Mouse (Mus musculus): ENCODE measurements around the gene Stag1. TPM values are rescaled to one million over a fixed set of nuclear protein-coding genes. Genes with fewer than 3 reads are reported as not detected.
A peak's percentile ranks its signal among the peaks of the same experiment; 100 is the strongest.

Gene Stag1
- polyA plus RNA-seq, 1 experiment from 2014 or later: 36.4 TPM

DNA sequence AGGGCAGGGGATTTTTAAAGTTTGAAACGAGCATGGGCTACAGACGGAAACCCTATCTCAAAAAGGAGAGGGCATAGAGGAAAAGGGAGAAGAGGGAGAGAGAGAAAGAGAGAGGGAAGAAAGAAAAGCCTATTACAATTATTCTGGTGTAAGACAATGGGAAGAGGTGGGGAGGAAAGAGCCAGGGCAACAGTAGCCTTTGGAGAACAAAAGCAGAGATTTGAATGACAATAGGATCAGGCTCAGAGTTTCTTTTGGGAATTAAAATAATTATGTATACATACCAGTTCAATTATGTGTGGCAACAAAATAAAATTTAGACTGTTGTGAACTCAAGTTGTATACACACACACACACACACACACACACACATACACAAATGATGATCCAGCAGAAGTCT lies 43.2 kb downstream of the Stag1 start:
- Histone ChIP-seq H3K4me2 (ENCODE audit: low read length) (peak overlapping the region; percentile 50; the same call in 1 of the 2 replicates), H3K27me3 (replicated peaks; ENCODE audit: control insufficient read depth, insufficient read depth, low read length) (no peaks in the 10 kb centered on the region), H3K9me3 (replicated peaks; ENCODE audit: control insufficient read depth, low read length) (no peaks in the 10 kb centered on the region), H3K9ac (ENCODE audit: low read length) (0 out of 2 replicates have a peak overlapping the region, but pooled peaks have one; percentile 17), H3K4me3 (ENCODE audit: low read depth, low read length) (no peak overlapping the region), H3K36me3 (ENCODE audit: control insufficient read depth, insufficient read depth, low read length) (no peaks in the 10 kb centered on the region), H3K4me1 (ENCODE audit: control insufficient read depth, insufficient read depth, low read length) (peaks cover 23% of the 10 kb centered on the region), H3K27ac (ENCODE audit: low read depth, low read length) (no peak overlapping the region)
- 46% methylated on average over 2 of the region's 2 CpGs for WGBS
- DNase-seq (ENCODE audit: low spot score): no peak
- ATAC-seq: no peak

DNA sequence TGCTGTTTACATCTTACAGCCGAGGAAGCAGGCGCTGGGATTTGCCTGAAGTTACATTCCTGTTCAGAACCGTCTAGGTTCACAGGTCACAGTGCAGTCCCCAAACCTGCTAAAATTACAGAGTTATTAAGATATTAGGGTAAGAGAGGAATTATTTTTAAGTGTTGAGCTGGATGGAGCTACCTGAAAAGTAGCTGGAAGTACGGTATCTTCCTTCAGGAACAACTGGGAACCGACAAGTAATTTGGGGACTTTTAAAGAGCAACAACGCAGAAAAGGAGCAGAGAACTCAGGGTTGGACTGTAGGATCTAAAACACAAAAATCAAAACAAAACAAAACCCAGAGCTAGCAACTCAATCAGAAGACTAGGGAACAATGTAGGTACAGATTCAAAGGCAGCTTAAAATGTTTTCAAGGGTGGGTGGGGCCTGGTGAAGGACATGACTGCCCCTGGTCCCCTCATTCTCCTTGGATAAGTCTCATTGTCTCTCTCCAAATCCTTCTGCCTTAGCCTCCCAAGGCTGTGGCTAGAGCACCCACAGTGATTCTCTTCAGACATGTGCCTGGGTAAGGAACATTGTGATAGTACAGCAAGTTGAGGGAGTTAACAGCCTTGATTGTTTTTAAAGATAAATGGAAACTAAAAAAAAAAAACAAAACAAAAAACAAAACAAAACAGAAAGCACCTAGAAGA lies 43.9 kb downstream of the Stag1 start:
- H3K9ac ChIP-seq (ENCODE audit: low read length): peak overlapping the region; percentile 70; the same call in 1 of the 2 replicates
- 20% methylated on average over 6 of the region's 6 CpGs for WGBS
- ATAC-seq (no peak), DNase-seq (ENCODE audit: low spot score) (no peak)
- no peaks in the 10 kb centered on the region for H3K36me3 ChIP-seq (ENCODE audit: control insufficient read depth, insufficient read depth, low read length)
- peak overlapping the region; percentile 50 for H3K4me2 ChIP-seq (ENCODE audit: low read length)
- peak overlapping the region; percentile 66; the same call in 1 of the 2 replicates for H3K4me3 ChIP-seq (ENCODE audit: low read depth, low read length)
- no peaks in the 10 kb centered on the region for H3K9me3 ChIP-seq (replicated peaks; ENCODE audit: control insufficient read depth, low read length)
- peaks cover 23% of the 10 kb centered on the region for H3K4me1 ChIP-seq (ENCODE audit: control insufficient read depth, insufficient read depth, low read length)
- peak overlapping the region; percentile 99 for H3K27ac ChIP-seq (ENCODE audit: low read depth, low read length)
- H3K27me3 ChIP-seq (replicated peaks; ENCODE audit: control insufficient read depth, insufficient read depth, low read length): no peaks in the 10 kb centered on the region

DNA sequence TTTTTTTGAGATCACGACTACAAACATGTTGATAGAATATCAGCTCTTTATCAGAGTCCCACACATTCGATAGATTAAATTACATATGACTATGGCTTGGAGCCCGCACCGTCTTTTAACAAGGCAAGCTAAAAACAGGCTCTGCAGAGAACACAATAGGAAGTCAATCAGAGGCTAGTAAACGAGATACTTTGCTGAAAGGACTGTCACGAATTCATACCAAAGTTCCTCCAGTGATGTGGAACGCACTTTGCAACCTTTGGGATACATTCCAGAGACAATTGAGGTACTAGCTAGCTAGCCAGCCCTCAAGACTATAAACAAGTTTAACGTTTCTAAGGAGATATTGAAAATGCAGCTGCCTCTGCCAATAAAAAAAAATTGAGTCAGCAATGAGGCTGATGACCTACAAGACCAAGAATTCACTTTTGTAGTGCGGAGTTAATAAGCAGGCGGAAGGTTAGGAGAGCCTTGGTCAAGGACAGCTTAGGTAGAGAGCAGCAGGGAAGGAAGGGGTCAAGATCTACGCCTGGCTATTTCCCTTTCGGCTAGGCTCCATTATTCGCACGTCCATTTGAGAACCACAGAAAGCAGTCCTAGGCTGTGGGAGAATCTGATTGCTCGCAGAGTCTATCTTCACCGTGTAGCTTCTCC lies 44.7 kb downstream of the Stag1 start:
- Histone ChIP-seq H3K4me3 (ENCODE audit: low read depth, low read length) (peak overlapping the region; percentile 66), H3K4me2 (ENCODE audit: low read length) (peak overlapping the region; percentile 50), H3K27ac (ENCODE audit: low read depth, low read length) (peak overlapping the region; percentile 99), H3K36me3 (ENCODE audit: control insufficient read depth, insufficient read depth, low read length) (no peaks in the 10 kb centered on the region), H3K9me3 (replicated peaks; ENCODE audit: control insufficient read depth, low read length) (no peaks in the 10 kb centered on the region), H3K9ac (ENCODE audit: low read length) (peak overlapping the region; percentile 70), H3K27me3 (replicated peaks; ENCODE audit: control insufficient read depth, insufficient read depth, low read length) (no peaks in the 10 kb centered on the region), H3K4me1 (ENCODE audit: control insufficient read depth, insufficient read depth, low read length) (peaks cover 23% of the 10 kb centered on the region)
- ATAC-seq (no peak), DNase-seq (ENCODE audit: low spot score) (no peak)
- 2% methylated on average over 16 of the region's 16 CpGs for WGBS

DNA sequence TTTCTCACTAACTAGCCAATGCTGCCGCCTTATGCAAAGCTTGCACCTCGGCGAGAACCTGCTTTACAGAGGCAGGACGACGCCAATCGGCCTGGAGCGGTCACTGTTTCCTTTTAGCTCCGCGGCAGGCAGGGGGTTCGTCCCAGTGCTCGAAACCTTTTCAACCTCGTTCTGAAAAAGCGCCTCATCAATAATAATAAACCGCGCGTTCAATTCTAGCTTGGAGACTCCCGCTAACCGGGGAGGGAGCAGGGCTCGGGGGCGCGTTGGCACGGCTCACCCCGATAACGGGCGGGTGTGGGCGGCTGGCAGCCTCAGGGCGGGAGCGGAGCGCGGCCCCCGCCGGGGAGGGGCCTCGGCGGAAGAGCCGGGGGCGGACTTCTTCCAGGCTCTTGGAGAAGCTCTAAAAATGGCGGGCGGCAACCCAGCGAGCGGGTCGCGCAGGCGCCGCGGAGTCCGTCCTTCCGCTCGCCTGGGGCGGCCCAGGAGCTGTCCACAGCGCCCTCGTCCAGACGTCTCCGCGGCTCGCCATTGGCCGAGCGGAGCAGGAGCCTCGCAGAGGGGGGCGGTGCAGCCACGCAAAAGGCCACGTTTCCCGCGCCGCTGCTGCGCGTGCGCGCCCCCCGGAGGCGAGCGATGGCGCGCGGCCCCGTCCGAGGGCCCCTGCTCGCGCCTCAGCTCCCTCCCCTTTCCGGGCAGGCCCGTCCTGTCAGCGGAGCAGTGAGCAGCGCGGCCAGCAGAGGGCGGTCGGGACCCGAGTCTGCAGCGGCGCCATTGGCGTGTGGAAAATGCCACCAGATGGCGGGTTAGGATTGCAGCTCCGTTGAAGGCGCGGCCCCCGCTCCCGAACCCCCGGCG lies 45.5 kb downstream of the Stag1 start:
- under 1% methylated on average over 77 of the region's 97 CpGs for WGBS

DNA sequence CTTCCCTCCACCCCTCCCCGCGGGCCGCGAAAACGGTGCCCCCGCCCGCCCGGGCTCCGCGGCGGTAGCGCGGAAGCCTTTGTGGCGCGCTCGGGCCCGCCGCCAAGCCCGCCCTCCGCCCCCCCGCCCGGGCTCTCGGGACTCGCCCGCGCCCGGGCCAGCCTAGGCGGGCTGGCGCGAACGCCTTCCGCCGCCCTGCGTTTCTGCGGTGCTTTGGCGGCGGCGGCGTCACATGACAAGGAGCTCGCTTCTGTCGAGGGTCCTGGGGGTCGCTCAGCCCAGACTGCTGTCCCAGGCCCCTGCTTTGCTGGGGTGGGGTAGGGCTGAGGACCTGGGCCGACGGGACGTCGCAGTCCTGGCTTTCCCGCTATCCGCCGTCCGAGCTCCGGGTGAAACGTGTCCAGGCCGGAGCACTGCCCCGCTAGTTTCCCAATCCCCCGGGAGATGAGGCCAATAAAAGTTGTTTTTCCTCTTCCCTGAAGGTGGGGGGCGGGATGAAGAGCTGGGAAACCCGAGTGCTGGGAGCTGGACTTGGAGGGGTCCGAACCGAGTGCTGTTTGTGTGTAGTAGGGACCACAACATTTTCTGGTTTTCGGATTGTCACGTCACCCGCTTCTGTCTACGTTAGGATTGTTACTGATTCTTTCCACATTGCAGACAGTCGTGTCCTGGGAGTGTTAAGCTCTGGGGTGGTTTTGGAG lies 46.6 kb downstream of the Stag1 start:
- Histone ChIP-seq H3K4me2 (ENCODE audit: low read length) (peak overlapping the region; percentile 65), H3K9me3 (replicated peaks; ENCODE audit: control insufficient read depth, low read length) (no peaks in the 10 kb centered on the region), H3K9ac (ENCODE audit: low read length) (peak overlapping the region; percentile 78), H3K4me3 (ENCODE audit: low read depth, low read length) (peak overlapping the region; percentile 66), H3K36me3 (ENCODE audit: control insufficient read depth, insufficient read depth, low read length) (no peaks in the 10 kb centered on the region), H3K27ac (ENCODE audit: low read depth, low read length) (peak overlapping the region; percentile 99), H3K27me3 (replicated peaks; ENCODE audit: control insufficient read depth, insufficient read depth, low read length) (no peaks in the 10 kb centered on the region), H3K4me1 (ENCODE audit: control insufficient read depth, insufficient read depth, low read length) (peaks cover 23% of the 10 kb centered on the region)
- under 1% methylated on average over 50 of the region's 64 CpGs for WGBS
- ATAC-seq: peak; percentile 33
- peak; percentile 81 for DNase-seq (ENCODE audit: low spot score)

More for the DNA sequence above, 45.5 kb downstream of the Stag1 start:
- Histone ChIP-seq H3K27me3 (replicated peaks; ENCODE audit: control insufficient read depth, insufficient read depth, low read length) (no peaks in the 10 kb centered on the region), H3K27ac (ENCODE audit: low read depth, low read length) (peak overlapping the region; percentile 99), H3K9me3 (replicated peaks; ENCODE audit: control insufficient read depth, low read length) (no peaks in the 10 kb centered on the region), H3K9ac (ENCODE audit: low read length) (peak overlapping the region; percentile 78), H3K4me1 (ENCODE audit: control insufficient read depth, insufficient read depth, low read length) (peaks cover 23% of the 10 kb centered on the region), H3K4me2 (ENCODE audit: low read length) (peak overlapping the region; percentile 50), H3K4me3 (ENCODE audit: low read depth, low read length) (peak overlapping the region; percentile 66), H3K36me3 (ENCODE audit: control insufficient read depth, insufficient read depth, low read length) (no peaks in the 10 kb centered on the region)
- ATAC-seq (peak; percentile 97), DNase-seq (ENCODE audit: low spot score) (peak; percentile 98)

- peaks cover 23% of the 10 kb centered on the region for H3K4me1 ChIP-seq (ENCODE audit: control insufficient read depth, insufficient read depth, low read length)
- H3K36me3 ChIP-seq (ENCODE audit: control insufficient read depth, insufficient read depth, low read length): no peaks in the 10 kb centered on the region
- H3K9me3 ChIP-seq (replicated peaks; ENCODE audit: control insufficient read depth, low read length): no peaks in the 10 kb centered on the region
- WGBS: 16% methylated on average over 8 of the region's 8 CpGs
- H3K9ac ChIP-seq (ENCODE audit: low read length): peak overlapping the region; percentile 30; the same call in 1 of the 2 replicates
- no peak for DNase-seq (ENCODE audit: low spot score)
- ATAC-seq: no peak
- H3K27me3 ChIP-seq (replicated peaks; ENCODE audit: control insufficient read depth, insufficient read depth, low read length): no peaks in the 10 kb centered on the region
- peak overlapping the region; percentile 66 for H3K4me3 ChIP-seq (ENCODE audit: low read depth, low read length)
- H3K27ac ChIP-seq (ENCODE audit: low read depth, low read length): no peak overlapping the region
- H3K4me2 ChIP-seq (ENCODE audit: low read length): peak overlapping the region; percentile 65
These were observed 47.7 kb downstream of the Stag1 start for GRCm38 (mm10) chr9:100645026-100645940.

- no peak overlapping the region for H3K27ac ChIP-seq (ENCODE audit: low read depth, low read length)
- H3K4me1 ChIP-seq (ENCODE audit: control insufficient read depth, insufficient read depth, low read length): peaks cover 15% of the 10 kb centered on the region
- H3K36me3 ChIP-seq (ENCODE audit: control insufficient read depth, insufficient read depth, low read length): no peaks in the 10 kb centered on the region
- DNase-seq (ENCODE audit: low spot score) (no peak), ATAC-seq (no peak)
- no peak overlapping the region for H3K4me2 ChIP-seq (ENCODE audit: low read length)
- WGBS: 76% methylated on average over 2 of the region's 2 CpGs
- no peak overlapping the region for H3K4me3 ChIP-seq (ENCODE audit: low read depth, low read length)
- H3K27me3 ChIP-seq (replicated peaks; ENCODE audit: control insufficient read depth, insufficient read depth, low read length): no peaks in the 10 kb centered on the region
- H3K9me3 ChIP-seq (replicated peaks; ENCODE audit: control insufficient read depth, low read length): no peaks in the 10 kb centered on the region
- H3K9ac ChIP-seq (ENCODE audit: low read length): no peak overlapping the region
These were observed 48.7 kb downstream of the Stag1 start for GRCm38 (mm10) chr9:100646276-100646675.
